Mouse (Mus musculus) embryonic stem cell, embryonic (primary cell): ENCODE measurements around the gene Vmn1r70.

Experiments used
- CTCF ChIA-PET, 4 experiments: fragments of 300-600 bp in 2 of 4; fragments of 350-600 bp in 2 of 4; sonication (Branson Sonifier 250); formaldehyde crosslinking; loops; one replicate each; lab custom pipeline; 2022; ENCODE audit warnings: inconsistent platforms in 2 of 4; lab: Charles Lee
- POLR2A ChIA-PET, 4 experiments: fragments of 300-600 bp in 2 of 4; fragments of 350-600 bp in 2 of 4; sonication (Branson Sonifier 250); formaldehyde crosslinking; loops; one replicate each; lab custom pipeline; 2022; ENCODE audit warnings: antibody characterized with exemption in 4 of 4, inconsistent platforms in 1 of 4; lab: Charles Lee

The Vmn1r70 gene

DNA sequence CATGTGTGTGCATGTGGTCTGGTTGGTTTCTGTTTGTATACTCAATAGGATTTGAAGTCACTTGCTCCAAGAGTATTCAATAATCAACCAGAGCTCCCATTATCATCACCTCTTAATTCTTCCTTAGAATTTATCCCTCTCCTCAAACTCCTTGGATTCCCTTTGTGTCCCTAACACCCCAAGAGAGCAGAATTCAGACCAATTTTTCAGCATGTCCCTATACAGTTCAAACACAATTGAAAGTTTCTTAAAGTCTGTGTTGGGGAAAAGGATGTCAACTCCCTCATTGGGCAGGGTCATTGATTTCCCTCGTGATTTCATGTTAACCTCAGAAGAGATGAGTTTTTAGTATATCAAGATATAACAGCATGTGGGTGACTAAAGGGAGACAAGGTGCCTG lies at the start of gene Vmn1r70:
Gene Vmn1r70, plus strand, starts transcription at position 301 of the 400 bp plus-strand sequence.
- POLR2A ChIA-PET, result no interaction called here
- CTCF ChIA-PET, result no interaction called here

DNA sequence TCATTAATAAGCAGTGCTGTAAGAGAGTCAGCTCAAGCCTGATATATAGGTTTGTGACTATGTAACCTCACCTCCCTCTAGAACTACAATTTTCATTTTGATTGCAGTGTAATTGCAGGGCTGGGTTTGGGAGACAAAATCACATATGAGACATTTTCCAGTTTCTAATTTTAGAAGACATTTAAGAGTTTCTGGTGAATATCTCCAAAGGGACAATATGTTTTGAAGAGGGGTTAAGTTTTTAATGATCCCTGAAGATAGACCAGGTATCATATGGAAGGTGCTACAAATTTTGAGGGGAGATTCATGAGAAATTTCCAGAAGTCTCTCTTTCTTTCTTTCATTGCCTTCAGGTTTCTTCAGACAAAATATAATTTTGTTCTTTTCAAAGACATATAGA lies 17.8 kb upstream of the Vmn1r70 start, which contains the start of gene Vmn1r69:
Gene Vmn1r69, minus strand, starts transcription at position 101 of the 400 bp plus-strand sequence.
- ChIA-PET POLR2A (no interaction called here), CTCF (no interaction called here)
